Mouse (Mus musculus): ENCODE results near the gene Psrc1. TPM values are rescaled to one million over a fixed set of nuclear protein-coding genes. Genes with fewer than 3 reads are reported as not detected.

The Psrc1 gene
- 1 to 10 TPM in 1 of 2 experiments, under 1 TPM in 1; 0.76 to 2.1 TPM for total RNA-seq (2023)

GRCm38 (mm10) chr3:108383485-108384354 is at the start of gene Psrc1:
Psrc1 (plus strand) TSS chr3:108383839.

GRCm38 (mm10) chr3:108364270-108364995 is 19.2 kb upstream of the Psrc1 start, which contains the start of gene Mybphl:
Mybphl (plus strand) TSS chr3:108364911.

GRCm38 (mm10) chr3:108414857-108415830 is 31.5 kb downstream of the Psrc1 start, which contains the start of gene Celsr2:
Celsr2 (minus strand) TSS chr3:108415552.

Other genes starting within 250 kb of the Psrc1 start
- 10 to 100 TPM; 62.0 to 70.1 TPM for gene Gnai3, start 237.7 kb upstream of the Psrc1 start, total RNA-seq (2023)
- gene Gpr61, start 229.0 kb upstream of the Psrc1 start, total RNA-seq (2023), result not detected
- 1 to 10 TPM; 2.7 to 4.0 TPM for gene Amigo1, start 197.5 kb upstream of the Psrc1 start, total RNA-seq (2023)
- 10 to 100 TPM; 19.2 to 22.1 TPM for gene Cyb561d1, start 182.6 kb upstream of the Psrc1 start, total RNA-seq (2023)
- gene Atxn7l2, start 172.9 kb upstream of the Psrc1 start, total RNA-seq (2023), result 10 to 100 TPM; 16.7 to 17.0 TPM
- gene Sypl2, start 157.2 kb upstream of the Psrc1 start, total RNA-seq (2023), result not detected
- 10 to 100 TPM; 42.6 to 47.6 TPM for gene Psma5, start 126.9 kb upstream of the Psrc1 start, total RNA-seq (2023)
- 100 to 1,000 TPM; 125 to 140 TPM for gene Sort1, start 99.8 kb upstream of the Psrc1 start, total RNA-seq (2023)
- gene Mybphl, start 18.9 kb upstream of the Psrc1 start, total RNA-seq (2023), result not detected
- 1 to 10 TPM; 1.0 to 1.8 TPM for gene Celsr2, start 31.7 kb downstream of the Psrc1 start, total RNA-seq (2023)
- 10 to 100 TPM; 78.4 to 82.3 TPM for gene Sars, start 61.4 kb downstream of the Psrc1 start, total RNA-seq (2023)
- gene 1700013F07Rik, start 150.3 kb downstream of the Psrc1 start, total RNA-seq (2023), result not detected
- not detected for gene 5330417C22Rik, start 152.7 kb downstream of the Psrc1 start, total RNA-seq (2023)
- 10 to 100 TPM; 36.9 to 38.4 TPM for gene Tmem167b, start 178.6 kb downstream of the Psrc1 start, total RNA-seq (2023)
- gene Taf13, start 187.9 kb downstream of the Psrc1 start, total RNA-seq (2023), result 10 to 100 TPM; 24.1 to 30.4 TPM
- 10 to 100 TPM in 1 of 2 experiments, 1 to 10 TPM in 1; 8.2 to 18.8 TPM for gene Wdr47, start 207.4 kb downstream of the Psrc1 start, total RNA-seq (2023)

All from monocyte, adult 59 days (primary cell).